Mouse (Mus musculus) kidney, adult 2 months (tissue): ENCODE measurements at regions not wholly inside any gene's neighbourhood (a gene's known extent, or its start where the extent isn't known, plus 50 kb on each side); places are given as distances from the start of the nearest gene placed in this dataset.

Experiments used
- CTCF ChIP-seq: fragments of 200-500 bp; conservative IDR thresholded peaks from 2 replicates; pipeline ENCODE4 v1.5.1; 2011; ENCODE audit warnings: low read depth, mild to moderate bottlenecking, control low read depth, low read length, moderate library complexity, mixed read lengths; ENCODE audit not compliant: insufficient read depth, insufficient read length
- POLR2A ChIP-seq: fragments of 200-500 bp; IDR thresholded peaks from one replicate; pipeline ENCODE4 v1.6.1; 2011; ENCODE audit warnings: low read depth, low read length, control low read depth

GRCm38 (mm10) chr2:178909325-178909724 lies 479.0 kb downstream of the Cdh26 start:
- TF ChIP-seq POLR2A: no peak
- no peak for TF ChIP-seq CTCF
